Comparison of ENCODE assay signal across 9 mouse cellular contexts in genomic region chr4:43209081-43209579, GRCm38 (mm10). TPM values are rescaled to one million over a fixed set of nuclear protein-coding genes. Genes with fewer than 3 reads are reported as not detected.
DNase-seq lines count a peak whose midpoint lies in the region; ATAC-seq lines count a peak whose summit lies in the region.
"Had no signal": no experiment of that assay in that cellular context is flagged by ENCODE, and none has a peak within 500 bp of the region (broad histone marks: within the 10 kb centered on the region; RNA-seq: fewer than 3 reads in every experiment).

No protein-coding gene starts in this region.

- WGBS in kidney, embryonic 14.5 days: 5% methylated on average over 8 of the region's 8 CpGs
- 7% methylated on average over 8 of the region's 8 CpGs for WGBS in heart, embryonic 12.5 days
- 2% methylated on average over 8 of the region's 8 CpGs for WGBS in midbrain, embryonic 16.5 days

- H3K36me3 ChIP-seq in kidney, embryonic 14.5 days (ENCODE audit: control insufficient read depth, insufficient read depth, low read length): no peaks in the 10 kb centered on the region
- no peaks in the 10 kb centered on the region for H3K36me3 ChIP-seq in heart, embryonic 12.5 days
- no peaks in the 10 kb centered on the region for H3K36me3 ChIP-seq in midbrain, embryonic 16.5 days (ENCODE audit: control insufficient read depth, insufficient read depth, low read length)

- DNase-seq in kidney, adult 11 months: no peak
- DNase-seq in embryo, embryonic 10.5 days (ENCODE audit: low spot score): peak; percentile 62
- DNase-seq in layer of hippocampus, postnatal 36 days: peak; percentile 68 to 72
- no peak for DNase-seq in spleen, postnatal 4 days (ENCODE audit: low spot score in 2 of 2)

- H3K9ac ChIP-seq in kidney, embryonic 14.5 days (ENCODE audit: low read depth, low read length): peak overlapping the region; percentile 44
- peak overlapping the region; percentile 57 for H3K9ac ChIP-seq in heart, embryonic 12.5 days
- peak overlapping the region; percentile 53 for H3K9ac ChIP-seq in midbrain, embryonic 16.5 days (ENCODE audit: low read depth, low read length)

- H3K27ac ChIP-seq in kidney, embryonic 14.5 days (ENCODE audit: low read depth, low read length): no peak overlapping the region
- peak overlapping the region; percentile 2; the same call in 1 of the 2 replicates for H3K27ac ChIP-seq in heart, embryonic 12.5 days (ENCODE audit: poor library complexity, severe bottlenecking)
- H3K27ac ChIP-seq in midbrain, embryonic 16.5 days (ENCODE audit: low read length): peak overlapping the region; percentile 80

- H3K4me3 ChIP-seq in kidney, embryonic 14.5 days (ENCODE audit: low read length): peak overlapping the region; percentile 19
- peak overlapping the region; percentile 37 for H3K4me3 ChIP-seq in heart, embryonic 12.5 days
- H3K4me3 ChIP-seq in midbrain, embryonic 16.5 days (ENCODE audit: low read depth, low read length): peak overlapping the region; percentile 37

- no peaks in the 10 kb centered on the region for H3K27me3 ChIP-seq in kidney, embryonic 14.5 days (ENCODE audit: control insufficient read depth, insufficient read depth, low read length)
- no peaks in the 10 kb centered on the region for H3K27me3 ChIP-seq in heart, embryonic 12.5 days (replicated peaks)
- no peaks in the 10 kb centered on the region for H3K27me3 ChIP-seq in midbrain, embryonic 16.5 days (ENCODE audit: control insufficient read depth, insufficient read depth, low read depth, low read length)
- H3K27me3 ChIP-seq: Patski had no signal

- ATAC-seq in kidney, embryonic 14.5 days (ENCODE audit: low FRiP score, low TSS enrichment): peak; percentile 83
- ATAC-seq in heart, embryonic 12.5 days (ENCODE audit: insufficient number of reproducible peaks, low FRiP score): peak; percentile 74; the same call in 1 of the 2 replicates
- peak; percentile 86 for ATAC-seq in midbrain, embryonic 16.5 days
- ATAC-seq in erythroid progenitor cell, adult 5-6 weeks (replicated peaks; ENCODE audit: low FRiP score, poor library complexity, severe bottlenecking): no peak
- ATAC-seq: Patski had no signal

- H3K4me1 ChIP-seq in kidney, embryonic 14.5 days (ENCODE audit: control insufficient read depth, insufficient read depth, low read length): peaks cover 5% of the 10 kb centered on the region; the same call in 1 of the 2 replicates
- H3K4me1 ChIP-seq in heart, embryonic 12.5 days (replicated peaks): peaks cover 13% of the 10 kb centered on the region
- peaks cover 14% of the 10 kb centered on the region for H3K4me1 ChIP-seq in midbrain, embryonic 16.5 days (ENCODE audit: control insufficient read depth, insufficient read depth, low read length)

- H3K4me2 ChIP-seq in kidney, embryonic 14.5 days (replicated peaks; ENCODE audit: low read depth, low read length): peak overlapping the region; percentile 35
- peak overlapping the region; percentile 68 for H3K4me2 ChIP-seq in heart, embryonic 12.5 days
- peak overlapping the region; percentile 62 for H3K4me2 ChIP-seq in midbrain, embryonic 16.5 days (ENCODE audit: low read length)

- no peaks in the 10 kb centered on the region for H3K9me3 ChIP-seq in kidney, embryonic 14.5 days (ENCODE audit: control insufficient read depth, low read length)
- H3K9me3 ChIP-seq in heart, embryonic 12.5 days (replicated peaks): no peaks in the 10 kb centered on the region
- no peaks in the 10 kb centered on the region for H3K9me3 ChIP-seq in midbrain, embryonic 16.5 days (replicated peaks; ENCODE audit: control insufficient read depth, low read length, poor library complexity, severe bottlenecking)

RNA-seq across cellular contexts. Expression of gene Atp8b5, which starts 57.8 kb away (rescaled TPM):
- polyA plus RNA-seq in kidney, embryonic 14.5 days (2014; fragmentation: Nextera tagmentation; extraction: Ambion mirVana): 0.31 and 0.43 TPM in 2 replicates
- polyA plus RNA-seq in heart, embryonic 12.5 days (2016; fragmentation: Nextera tagmentation; extraction: Ambion mirVana): 0.21 TPM in 1 of 2 replicates, not detected in the other
- under 1 TPM; 0.20 to 0.22 TPM for total RNA-seq in layer of hippocampus, postnatal 36 days (2021)
- 0.72 and 0.90 TPM in 2 replicates for polyA plus RNA-seq in midbrain, embryonic 16.5 days (2015; fragmentation: Nextera tagmentation; extraction: Ambion mirVana)
- total RNA-seq in erythroid progenitor cell, adult 5-6 weeks (2015; ENCODE audit: low replicate concordance): not detected in 2 replicates
- not detected in 2 replicates for total RNA-seq in erythroid progenitor cell, adult 5-6 weeks (2017; ENCODE audit: low replicate concordance)

Comparison
In these comparisons a context has a peak if more than half of its experiments do, and no peak if none do; other contexts are left out.
1. DNase-seq: peak in embryo, embryonic 10.5 days (single experiment) and layer of hippocampus, postnatal 36 days (2 of 2); none in kidney, adult 11 months (single experiment) and spleen, postnatal 4 days (0 of 2).
2. Peak in every context shown above with its lines, with median percentiles within 50 percentile points of each other: H3K4me2 ChIP-seq, H3K4me3 ChIP-seq and H3K9ac ChIP-seq.